Mouse (Mus musculus) lung, embryonic 14.5 days (tissue): Measurements from ENCODE around the gene Mfsd14a. TPM values are rescaled to one million over a fixed set of nuclear protein-coding genes. Genes with fewer than 3 reads are reported as not detected.
"Not testable (repeated sequence)": the region's sequence is repeated elsewhere in the genome, so short reads cannot be mapped to it uniquely, and the experiment has no call there.

ENCODE experiments used
- ATAC-seq: fragments of 200-750 bp; cut with Nextera tagmentation; 2 replicates; pipeline ENCODE4 v1.8.0; 2017; ENCODE audit warnings: mild to moderate bottlenecking, moderate TSS enrichment, moderate library complexity; ENCODE audit not compliant: insufficient read depth
- DNase-seq: peaks from one replicate; pipeline ENCODE4 v3.0.0-alpha.2; 2015
- H3K27ac ChIP-seq: fragments of 300-500 bp; sonication (generic); 2 replicates; pipeline ENCODE4 v1.5.1; 2014; ENCODE audit warnings: low read depth, mild to moderate bottlenecking, moderate library complexity
- H3K27me3 ChIP-seq: fragments of 300-500 bp; sonication (generic); 2 replicates; pipeline ENCODE4 v1.6.1; 2014; ENCODE audit warnings: low read length, control low read depth; ENCODE audit not compliant: insufficient read depth
- H3K36me3 ChIP-seq: fragments of 300-500 bp; sonication (generic); 2 replicates; pipeline ENCODE4 v1.6.1; 2014; ENCODE audit warnings: control low read depth; ENCODE audit not compliant: insufficient read depth
- H3K4me1 ChIP-seq: fragments of 300-500 bp; sonication (generic); 2 replicates; pipeline ENCODE4 v1.6.1; 2014; ENCODE audit warnings: antibody characterized with exemption, control low read depth; ENCODE audit not compliant: insufficient read depth
- H3K4me2 ChIP-seq: fragments of 300-500 bp; sonication (generic); 2 replicates; pipeline ENCODE4 v1.6.1; 2014; ENCODE audit warnings: mild to moderate bottlenecking
- H3K4me3 ChIP-seq: fragments of 300-500 bp; sonication (generic); 2 replicates; pipeline ENCODE4 v1.5.1; 2014; ENCODE audit warnings: low read depth, low read length
- H3K9ac ChIP-seq: fragments of 300-500 bp; sonication (generic); 2 replicates; pipeline ENCODE4 v1.6.1; 2014
- H3K9me3 ChIP-seq: fragments of 300-500 bp; sonication (generic); 2 replicates; pipeline ENCODE4 v1.6.1; 2016; ENCODE audit warnings: low read depth, low read length, control low read depth
- CTCF ChIP-seq: IDR thresholded peaks from 2 replicates; pipeline ENCODE4 v1.5.1; 2016; ENCODE audit warnings: antibody characterized with exemption, low read depth
- WGBS: fragments of 180-500 bp; shearing (Covaris S2); extraction: QIAGEN DNeasy Blood & Tissue Kit; methylation state at CpG from one replicate; pipeline ENCODE4 v1.1.7; 2014; 5-methylcytosine and 5-hydroxymethylcytosine counted together
- polyA plus RNA-seq: library from polyadenylated mRNA; unstranded; fragments of >200 nt; fragmentation: Nextera tagmentation; extraction: Ambion mirVana; gene quantifications from 2 replicates; pipeline ENCODE4 v1.2.1, GENCODE M21; 2014

Gene Mfsd14a
- polyA plus RNA-seq, 1 experiment from 2014 or later, result 94.6 TPM

- WGBS, result 51% methylated on average over 2 of the region's 2 CpGs
- H3K4me2 ChIP-seq, result no peak overlapping the region
- no peak for TF ChIP-seq CTCF
- no peaks in the 10 kb centered on the region for H3K4me1 ChIP-seq
- H3K4me3 ChIP-seq, result no peak overlapping the region
- 0 out of 2 replicates have a peak, but pooled peaks cover 2% of the 10 kb centered on the region for H3K36me3 ChIP-seq
- ATAC-seq, result no peak; the same call in 1 of the 2 replicates
- H3K9me3 ChIP-seq, result no peaks in the 10 kb centered on the region
- H3K27me3 ChIP-seq, result no peaks in the 10 kb centered on the region
- H3K27ac ChIP-seq, result no peak overlapping the region
- peak; percentile 72 for DNase-seq
- H3K9ac ChIP-seq, result no peak overlapping the region
These were observed 36.3 kb upstream of the Mfsd14a start for GRCm38 (mm10) chr3:116698786-116699185.

GRCm38 (mm10) chr3:116695666-116695985 lies 33.1 kb upstream of the Mfsd14a start:
- 83% methylated on average over 2 of the region's 2 CpGs for WGBS
- Histone ChIP-seq H3K4me3 (no peak overlapping the region), H3K4me1 (no peaks in the 10 kb centered on the region), H3K27ac (no peak overlapping the region), H3K4me2 (no peak overlapping the region), H3K27me3 (no peaks in the 10 kb centered on the region), H3K9ac (no peak overlapping the region), H3K9me3 (no peaks in the 10 kb centered on the region), H3K36me3 (peaks cover 8% of the 10 kb centered on the region; the same call in 1 of the 2 replicates)
- no peak for ATAC-seq
- DNase-seq, result no peak
- no peak for TF ChIP-seq CTCF

GRCm38 (mm10) chr3:116694955-116695665 lies 32.6 kb upstream of the Mfsd14a start:
- TF ChIP-seq CTCF, result no peak
- Histone ChIP-seq H3K4me3 (no peak overlapping the region), H3K27me3 (no peaks in the 10 kb centered on the region), H3K27ac (no peak overlapping the region; the same call in 1 of the 2 replicates), H3K4me1 (no peaks in the 10 kb centered on the region), H3K36me3 (peaks cover 8% of the 10 kb centered on the region; the same call in 1 of the 2 replicates), H3K9me3 (no peaks in the 10 kb centered on the region), H3K9ac (no peak overlapping the region), H3K4me2 (no peak overlapping the region)
- WGBS, result 81% methylated on average over 8 of the region's 8 CpGs
- DNase-seq, result no peak
- no peak for ATAC-seq

GRCm38 (mm10) chr3:116694312-116694711 lies 31.8 kb upstream of the Mfsd14a start:
- Histone ChIP-seq H3K9ac (no peak overlapping the region), H3K4me2 (no peak overlapping the region), H3K27me3 (no peaks in the 10 kb centered on the region), H3K4me3 (no peak overlapping the region), H3K4me1 (no peaks in the 10 kb centered on the region), H3K9me3 (no peaks in the 10 kb centered on the region), H3K36me3 (peaks cover 8% of the 10 kb centered on the region; the same call in 1 of the 2 replicates), H3K27ac (no peak overlapping the region; the same call in 1 of the 2 replicates)
- DNase-seq (no peak), ATAC-seq (no peak)
- no peak for TF ChIP-seq CTCF
- 86% methylated on average over 3 of the region's 3 CpGs for WGBS

GRCm38 (mm10) chr3:116681160-116681559 lies 18.7 kb upstream of the Mfsd14a start, which contains the start of gene Gm43191:
Gm43191 (minus strand) TSS chr3:116681260.
- no peaks in the 10 kb centered on the region for H3K9me3 ChIP-seq
- no peak within 1 kb of the TSS for H3K4me2 ChIP-seq
- no peak for DNase-seq
- H3K27me3 ChIP-seq, result no peaks in the 10 kb centered on the region
- H3K4me3 ChIP-seq, result no peak within 1 kb of the TSS
- no peak within 1 kb of the TSS for H3K27ac ChIP-seq
- H3K36me3 ChIP-seq, result 0 out of 2 replicates have a peak, but pooled peaks cover 3% of the 10 kb centered on the region
- ATAC-seq, result no peak
- no peak within 1 kb of the TSS for H3K9ac ChIP-seq
- TF ChIP-seq CTCF, result no peak
- H3K4me1 ChIP-seq, result no peaks in the 10 kb centered on the region
- WGBS, result 93% methylated on average over 1 of the region's 1 CpGs

GRCm38 (mm10) chr3:116664281-116664680 lies 1.8 kb upstream of the Mfsd14a start:
- not testable (repeated sequence) for H3K36me3 ChIP-seq, H3K9ac ChIP-seq, ATAC-seq, H3K27me3 ChIP-seq, H3K4me1 ChIP-seq, H3K4me2 ChIP-seq, H3K27ac ChIP-seq, DNase-seq, H3K4me3 ChIP-seq, H3K9me3 ChIP-seq
- WGBS, result 87% methylated on average over 9 of the region's 9 CpGs

- Histone ChIP-seq H3K4me1 (no peaks in the 10 kb centered on the region), H3K9me3 (no peaks in the 10 kb centered on the region), H3K4me3 (peak overlapping the region; percentile 96), H3K9ac (peak overlapping the region; percentile 94), H3K27me3 (no peaks in the 10 kb centered on the region), H3K4me2 (peak overlapping the region; percentile 79), H3K27ac (peak overlapping the region; percentile 96), H3K36me3 (no peaks in the 10 kb centered on the region)
- TF ChIP-seq CTCF, result no peak
- peak; percentile 87 for ATAC-seq
- under 1% methylated on average over 63 of the region's 68 CpGs for WGBS
- no peak for DNase-seq
These were observed 535 bp downstream of the Mfsd14a start for GRCm38 (mm10) chr3:116661870-116662414.
